Mouse (Mus musculus): ENCODE results near the gene Dpf3.

Gene Dpf3

DNA sequence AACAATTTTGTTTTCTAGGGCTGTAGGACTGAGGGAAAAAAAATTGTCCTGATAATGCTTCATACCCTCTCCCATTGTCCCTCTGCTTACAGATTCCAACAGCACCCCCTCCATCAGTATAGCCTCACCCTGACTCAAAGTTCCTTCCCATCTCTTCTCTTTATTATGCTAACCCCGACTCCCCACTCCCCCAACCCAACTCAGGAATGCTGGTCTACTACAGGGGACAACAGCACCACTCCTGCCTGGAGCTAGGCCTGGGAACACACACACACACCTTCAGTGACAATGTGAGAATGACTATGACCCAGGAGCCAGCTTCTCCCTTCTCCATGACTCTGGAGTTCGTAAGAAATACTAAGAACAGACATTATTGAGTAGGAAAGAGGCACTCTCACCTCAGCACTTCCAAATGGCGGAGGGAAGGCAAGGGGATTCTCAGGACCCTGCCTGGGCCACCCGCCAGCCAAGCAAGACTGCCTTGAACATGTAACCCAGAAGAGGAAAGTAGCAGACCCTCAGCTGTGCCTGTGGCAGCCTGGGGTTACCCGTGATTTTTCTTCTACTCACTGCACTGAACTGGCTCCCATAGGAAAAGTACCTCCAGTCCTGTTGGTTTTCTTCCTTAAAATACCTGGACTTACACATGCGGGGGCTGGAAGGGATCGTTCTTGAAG, 276.2 kb downstream of the Dpf3 start:
- DNase-seq (ENCODE audit: low spot score in 2 of 2) = no peak

DNA sequence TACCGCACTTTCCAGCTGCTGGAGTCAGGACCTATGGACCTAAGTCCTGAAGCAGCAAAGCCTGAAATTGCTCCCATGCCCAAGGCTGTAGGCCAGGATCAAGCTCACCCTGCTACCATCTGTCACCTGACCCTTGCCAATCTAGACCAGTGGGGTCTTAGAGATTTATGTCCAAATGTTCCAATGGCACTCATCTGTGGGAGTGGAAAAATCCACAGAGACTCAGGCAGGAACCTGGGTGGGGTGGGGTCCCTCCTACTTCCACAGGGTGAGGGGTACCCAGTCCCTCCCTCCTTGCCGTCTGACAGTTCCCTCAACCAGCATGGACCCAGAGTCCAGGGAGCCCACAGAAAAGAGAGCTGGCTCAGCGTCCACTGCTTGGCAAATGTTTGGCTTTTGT, 276.8 kb downstream of the Dpf3 start:
- no peak for DNase-seq (ENCODE audit: low spot score in 2 of 2)

DNA sequence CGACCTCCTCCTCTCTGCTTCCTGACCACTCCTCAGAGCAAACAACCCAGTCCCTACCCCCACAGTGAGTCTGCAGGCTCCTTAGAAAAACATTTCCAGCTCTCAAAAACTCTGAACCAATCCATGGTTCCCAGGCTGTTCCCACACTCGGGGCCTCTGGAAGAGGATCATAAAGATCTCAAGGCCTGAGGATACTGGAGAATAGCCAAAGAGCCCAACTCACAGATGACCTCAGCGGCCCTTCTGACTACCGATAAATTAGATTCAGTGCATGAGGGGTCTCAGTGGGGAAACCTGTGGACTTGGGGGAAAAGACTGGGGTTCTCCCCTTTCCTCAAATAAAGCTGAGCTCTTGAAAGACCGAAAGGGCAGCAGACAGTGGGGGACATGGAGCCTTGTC, 277.2 kb downstream of the Dpf3 start:
- no peak for DNase-seq (ENCODE audit: low spot score in 2 of 2)

DNA sequence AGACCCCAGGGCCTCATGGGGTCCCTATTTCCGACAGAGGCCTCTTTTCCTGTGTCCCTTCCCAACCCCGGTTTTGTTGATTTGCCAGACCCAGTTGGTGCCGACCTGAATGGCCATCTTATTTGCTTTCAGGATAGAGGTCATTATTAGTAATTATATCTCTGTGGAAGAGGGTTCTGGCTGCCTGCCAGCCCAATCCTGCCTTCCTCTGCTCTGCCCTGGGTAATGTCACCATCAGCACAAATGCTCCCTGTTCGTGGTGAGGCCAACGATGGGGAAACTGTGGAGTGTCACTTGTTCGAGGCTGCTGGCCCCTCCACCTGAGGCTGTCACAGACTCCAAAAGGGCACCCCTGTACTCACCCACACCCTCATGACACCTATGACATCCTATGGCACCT, 278.1 kb downstream of the Dpf3 start:
- DNase-seq (ENCODE audit: low spot score in 2 of 2) = no peak

DNA sequence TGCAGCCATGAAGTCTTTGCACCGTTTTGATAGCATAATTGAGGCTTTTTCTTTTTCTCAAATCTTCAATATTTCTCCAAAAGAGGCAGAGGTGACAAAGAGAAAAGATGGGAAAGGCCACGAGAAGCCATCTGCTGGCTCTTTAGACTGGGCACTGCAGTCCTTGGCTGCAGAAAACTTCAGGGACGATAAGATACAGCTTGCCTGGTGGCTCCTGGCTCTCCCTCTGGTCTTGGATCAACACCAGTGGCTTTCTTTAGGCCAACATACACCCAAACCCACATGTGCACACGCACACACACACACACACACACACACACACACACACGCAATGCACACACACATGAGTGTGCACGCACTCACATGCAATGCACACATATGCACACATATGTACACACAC, 278.7 kb downstream of the Dpf3 start:
- no peak for DNase-seq (ENCODE audit: low spot score in 2 of 2)

DNA sequence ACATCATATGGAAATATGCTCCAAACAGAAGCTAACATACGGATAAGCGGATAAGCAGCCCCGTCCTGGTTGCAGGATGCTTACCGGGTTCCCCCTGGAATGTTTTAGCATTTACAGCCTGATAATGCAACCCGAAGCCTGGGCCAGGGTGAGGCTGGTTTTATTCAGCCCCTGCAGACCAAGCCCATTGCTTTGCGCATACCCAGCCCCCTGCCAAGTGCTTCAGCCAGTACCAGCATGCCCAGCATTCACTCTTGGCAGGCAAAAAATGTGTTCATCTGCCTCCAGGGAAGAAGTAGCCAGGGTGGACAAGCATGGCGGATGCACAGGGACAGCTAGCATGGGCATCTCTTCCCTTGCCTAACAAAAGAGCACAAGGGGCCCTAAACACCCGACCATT, 279.5 kb downstream of the Dpf3 start:
- no peak for DNase-seq (ENCODE audit: low spot score in 2 of 2)

DNA sequence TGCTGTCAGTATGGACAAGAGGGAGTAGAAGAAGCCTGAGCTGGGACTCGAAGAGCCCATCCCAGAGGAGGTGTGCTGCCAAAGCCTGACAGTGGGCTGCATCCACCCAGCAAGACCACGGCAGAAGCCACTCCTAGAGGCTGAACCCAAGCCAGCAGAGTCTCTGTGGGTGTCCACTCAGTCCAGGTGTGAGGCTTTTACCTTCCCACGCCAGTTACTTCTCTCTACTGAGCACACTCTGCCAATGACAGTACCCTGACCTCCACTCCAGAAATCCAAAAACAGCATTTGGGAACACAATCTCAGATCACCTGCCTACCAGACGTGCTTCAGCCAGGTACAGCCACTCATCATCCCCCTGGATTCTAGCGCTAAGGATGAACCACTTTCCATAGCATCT, 280.0 kb downstream of the Dpf3 start:
- no peak for DNase-seq (ENCODE audit: low spot score in 2 of 2)

DNA sequence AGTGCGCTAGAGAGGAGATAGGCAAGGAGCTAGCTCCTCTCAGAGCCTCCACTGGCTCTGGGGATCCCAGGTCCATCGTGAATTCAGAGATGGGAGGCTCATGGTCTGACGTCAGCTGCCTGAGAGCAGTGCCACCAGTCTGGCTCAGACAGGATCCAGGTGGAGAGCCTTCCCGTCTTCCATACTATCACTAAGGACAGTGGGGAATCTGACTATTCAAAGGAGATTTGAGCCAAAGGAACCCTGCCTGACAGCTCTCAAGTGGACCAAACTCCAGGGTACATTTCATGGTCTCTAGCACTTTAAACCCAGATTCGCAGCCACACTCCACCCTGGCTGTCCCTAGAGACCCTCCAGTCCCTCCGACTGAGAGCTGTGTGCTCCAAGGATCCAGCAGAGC, 280.6 kb downstream of the Dpf3 start:
- DNase-seq (ENCODE audit: low spot score in 2 of 2) = no peak

DNA sequence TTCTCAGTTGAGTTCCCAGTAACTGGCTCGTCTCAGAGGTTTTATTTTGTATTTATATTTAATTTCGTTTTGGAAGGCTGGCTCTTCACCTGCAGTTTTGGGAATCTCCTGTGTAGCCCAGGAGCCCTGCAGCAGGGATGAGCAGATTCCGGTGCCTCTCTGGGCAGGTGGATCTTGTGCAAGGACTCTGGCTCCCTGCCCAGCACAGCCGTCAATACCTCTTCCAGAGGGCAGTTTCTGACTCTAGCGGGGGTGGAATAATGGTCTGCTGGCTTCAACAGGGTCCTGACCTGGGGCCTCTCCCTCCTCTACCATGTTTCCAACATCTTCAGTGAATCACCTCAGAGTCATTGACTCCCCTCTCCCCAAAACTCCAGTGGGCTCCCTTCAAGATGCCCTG, 283.2 kb downstream of the Dpf3 start:
- no peak for DNase-seq (ENCODE audit: low spot score in 2 of 2)

DNA sequence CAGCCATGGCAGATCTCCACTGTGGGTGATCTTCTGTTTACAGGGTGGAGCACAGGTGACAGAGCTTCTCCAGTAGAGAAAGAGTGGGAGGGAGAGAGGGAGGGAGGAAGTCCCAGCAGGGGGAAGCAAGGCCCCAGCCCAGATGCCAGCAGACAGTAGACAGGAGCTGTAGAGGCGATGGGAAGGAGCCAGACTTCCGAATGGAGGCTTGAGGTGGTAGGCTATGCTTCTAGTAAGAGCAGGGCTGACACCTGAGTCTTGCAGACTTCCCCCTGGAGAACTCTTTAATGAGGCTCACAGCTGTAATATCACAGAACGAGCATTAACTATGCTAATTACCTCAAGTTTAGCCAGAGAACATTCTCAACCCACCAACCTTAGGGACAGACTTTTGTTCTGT, 285.8 kb downstream of the Dpf3 start:
- no peak for DNase-seq (ENCODE audit: low spot score in 2 of 2)

DNA sequence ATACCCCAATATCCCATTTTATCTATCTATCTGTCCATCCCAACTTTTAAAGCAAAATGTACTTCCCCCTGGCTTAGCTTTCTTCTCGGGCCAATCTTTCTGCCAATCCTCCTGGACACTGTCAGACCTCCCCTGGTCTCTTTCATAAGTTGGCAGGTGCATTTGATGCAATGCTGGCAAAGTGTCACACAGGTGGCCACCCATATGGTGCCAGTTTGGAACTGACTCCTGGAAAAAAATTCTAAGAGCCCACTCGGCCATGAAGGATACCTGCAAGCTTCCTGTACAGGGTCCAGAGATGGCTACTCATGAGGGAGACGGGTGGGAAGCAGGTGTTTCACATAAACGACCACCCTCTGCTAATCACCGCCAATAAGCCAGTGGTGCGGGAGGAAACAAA, 307.0 kb downstream of the Dpf3 start:
- no peak for DNase-seq (ENCODE audit: low spot score in 2 of 2)

DNA sequence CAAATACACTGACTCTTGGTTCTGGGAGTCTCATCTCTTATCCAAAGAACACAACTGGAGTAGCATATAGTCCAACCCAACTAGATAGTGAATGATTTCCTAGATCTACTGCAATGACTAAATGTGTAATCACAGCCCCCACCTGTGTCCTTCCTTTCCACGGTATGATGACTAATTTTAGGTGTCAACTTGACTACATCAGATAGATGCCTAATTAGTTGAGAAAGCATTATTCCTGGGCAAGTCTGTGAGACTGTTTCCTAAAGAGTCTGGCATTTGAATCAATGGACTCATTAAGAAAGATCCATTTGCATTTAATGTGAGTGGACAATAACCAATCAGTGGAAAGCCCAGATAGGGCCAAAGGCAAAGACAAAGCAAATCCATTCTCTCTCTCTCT, 307.7 kb downstream of the Dpf3 start:
- no peak for DNase-seq (ENCODE audit: low spot score in 2 of 2)

DNA sequence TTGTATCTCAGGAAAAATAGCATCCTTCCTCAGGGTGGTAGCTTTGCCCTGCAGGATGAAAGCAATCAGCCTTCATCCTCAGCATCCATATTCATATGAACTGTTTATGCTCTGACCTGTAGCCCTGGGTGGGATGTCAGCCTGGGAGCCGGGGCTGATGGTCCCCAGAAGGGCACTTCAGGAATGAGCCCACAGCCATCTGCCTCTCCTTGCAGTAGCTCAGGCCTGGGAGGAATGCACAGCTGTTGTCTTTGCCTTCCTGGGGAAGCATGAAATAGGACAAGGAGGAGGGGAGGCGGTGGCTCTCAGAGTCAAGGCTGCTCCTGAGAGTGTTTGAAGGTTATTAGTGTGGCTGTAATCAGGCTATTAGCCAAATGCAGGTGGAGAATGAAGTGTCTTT, 308.7 kb downstream of the Dpf3 start:
- no peak for DNase-seq (ENCODE audit: low spot score in 2 of 2)

DNA sequence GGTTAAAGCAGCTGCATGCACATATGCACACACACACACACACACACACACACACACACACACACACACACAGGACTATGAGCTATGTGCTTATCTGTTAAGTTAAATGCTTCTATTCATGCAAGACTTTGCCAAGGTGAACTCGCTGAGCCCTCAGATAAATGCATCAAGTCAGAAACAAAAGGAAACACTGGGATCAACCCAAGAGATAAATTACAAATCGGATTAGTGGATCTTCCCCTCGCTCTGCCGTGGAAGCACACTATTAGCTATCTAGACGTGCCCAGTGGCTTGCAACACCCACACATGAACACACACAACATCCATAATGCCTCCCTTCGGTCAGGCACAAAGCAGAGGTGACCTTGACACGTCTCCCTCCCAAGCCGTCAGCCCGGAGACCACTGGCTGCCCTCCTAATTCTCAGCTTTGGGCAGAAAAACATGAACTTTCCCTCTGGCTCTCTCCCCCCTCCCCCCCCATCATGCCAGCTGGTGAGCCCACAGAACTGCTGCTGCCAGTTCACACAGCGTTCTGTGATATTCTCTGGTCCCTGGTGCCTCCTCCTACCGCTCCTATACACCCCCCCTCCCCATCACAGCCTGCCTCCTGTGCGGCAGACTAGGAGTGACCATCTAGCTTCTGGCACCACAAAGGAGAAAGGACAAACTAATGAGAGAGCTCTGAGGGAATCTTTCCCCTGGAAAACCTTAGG, 317.9 kb downstream of the Dpf3 start:
- DNase-seq (ENCODE audit: low spot score in 2 of 2) = no peak

DNA sequence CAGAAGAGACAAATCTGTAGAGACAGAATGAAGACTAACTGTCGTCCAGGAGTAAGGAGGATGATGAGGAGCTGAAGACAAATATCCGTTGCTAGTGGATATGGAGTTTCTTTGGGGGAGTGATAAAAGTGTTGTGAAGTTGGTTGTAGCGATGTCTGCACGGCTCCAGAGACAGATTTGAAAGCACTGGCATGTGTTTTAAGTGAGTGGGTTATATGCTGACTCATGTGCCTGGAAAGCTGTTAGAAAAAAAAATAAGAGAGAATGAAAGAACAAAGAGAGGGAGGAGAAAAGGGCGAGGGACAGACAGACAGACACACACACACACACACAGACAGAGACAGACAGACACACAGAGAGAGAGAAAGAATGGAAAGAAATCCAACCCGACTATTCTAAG, 319.2 kb downstream of the Dpf3 start:
- no peak for DNase-seq (ENCODE audit: low spot score in 2 of 2)

DNA sequence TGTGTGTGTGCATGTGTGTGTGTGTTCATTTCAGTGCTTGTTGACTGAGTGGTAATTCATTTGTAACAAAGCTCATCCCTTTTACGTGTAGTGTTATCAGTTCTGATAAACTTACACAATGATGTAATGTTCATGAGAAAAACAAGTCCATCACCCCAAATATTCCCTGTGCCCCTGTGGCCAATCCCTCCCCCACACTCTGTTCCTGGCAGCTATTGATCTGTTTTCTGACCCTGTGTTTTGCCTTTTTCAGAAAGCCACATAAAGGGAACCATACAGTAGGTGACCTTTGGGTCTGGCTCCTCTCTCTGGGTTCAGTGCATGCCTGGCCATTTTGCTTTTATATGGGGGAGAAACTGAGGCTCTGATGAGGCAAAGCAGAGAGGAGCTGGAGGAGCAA, 322.5 kb downstream of the Dpf3 start:
- no peak for DNase-seq (ENCODE audit: low spot score in 2 of 2)
